Mouse (Mus musculus) lung, embryonic 14.5 days (tissue): ENCODE measurements at regions not wholly inside any gene's neighbourhood (a gene's known extent, or its start where the extent isn't known, plus 50 kb on each side); places are given as distances from the start of the nearest gene placed in this dataset.

Experiments used
- ATAC-seq: fragments of 200-750 bp; cut with Nextera tagmentation; 2 replicates; pipeline ENCODE4 v1.8.0; 2017; ENCODE audit warnings: mild to moderate bottlenecking, moderate TSS enrichment, moderate library complexity; ENCODE audit not compliant: insufficient read depth
- DNase-seq: peaks from one replicate; pipeline ENCODE4 v3.0.0-alpha.2; 2015
- H3K27ac ChIP-seq: fragments of 300-500 bp; sonication (generic); 2 replicates; pipeline ENCODE4 v1.5.1; 2014; ENCODE audit warnings: low read depth, mild to moderate bottlenecking, moderate library complexity
- H3K27me3 ChIP-seq: fragments of 300-500 bp; sonication (generic); 2 replicates; pipeline ENCODE4 v1.6.1; 2014; ENCODE audit warnings: low read length, control low read depth; ENCODE audit not compliant: insufficient read depth
- H3K36me3 ChIP-seq: fragments of 300-500 bp; sonication (generic); 2 replicates; pipeline ENCODE4 v1.6.1; 2014; ENCODE audit warnings: control low read depth; ENCODE audit not compliant: insufficient read depth
- H3K4me1 ChIP-seq: fragments of 300-500 bp; sonication (generic); 2 replicates; pipeline ENCODE4 v1.6.1; 2014; ENCODE audit warnings: antibody characterized with exemption, control low read depth; ENCODE audit not compliant: insufficient read depth
- H3K4me2 ChIP-seq: fragments of 300-500 bp; sonication (generic); 2 replicates; pipeline ENCODE4 v1.6.1; 2014; ENCODE audit warnings: mild to moderate bottlenecking
- H3K4me3 ChIP-seq: fragments of 300-500 bp; sonication (generic); 2 replicates; pipeline ENCODE4 v1.5.1; 2014; ENCODE audit warnings: low read depth, low read length
- H3K9ac ChIP-seq: fragments of 300-500 bp; sonication (generic); 2 replicates; pipeline ENCODE4 v1.6.1; 2014
- H3K9me3 ChIP-seq: fragments of 300-500 bp; sonication (generic); 2 replicates; pipeline ENCODE4 v1.6.1; 2016; ENCODE audit warnings: low read depth, low read length, control low read depth
- CTCF ChIP-seq: IDR thresholded peaks from 2 replicates; pipeline ENCODE4 v1.5.1; 2016; ENCODE audit warnings: antibody characterized with exemption, low read depth
- WGBS: fragments of 180-500 bp; shearing (Covaris S2); extraction: QIAGEN DNeasy Blood & Tissue Kit; methylation state at CpG from one replicate; pipeline ENCODE4 v1.1.7; 2014; 5-methylcytosine and 5-hydroxymethylcytosine counted together

- no peak overlapping the region for H3K9ac ChIP-seq
- ATAC-seq: peak; percentile 76
- peak; percentile 78 for DNase-seq
Measured at GRCm38 (mm10) chr10:23010715-23011114, 190.7 kb upstream of the Tcf21 start.

GRCm38 (mm10) chr10:23010201-23010600 lies 190.2 kb upstream of the Tcf21 start:
- Histone ChIP-seq H3K27ac (peak overlapping the region; percentile 66), H3K4me3 (no peak overlapping the region), H3K27me3 (no peaks in the 10 kb centered on the region), H3K4me2 (no peak overlapping the region), H3K9ac (no peak overlapping the region), H3K9me3 (no peaks in the 10 kb centered on the region), H3K4me1 (0 out of 2 replicates have a peak, but pooled peaks cover 3% of the 10 kb centered on the region), H3K36me3 (no peaks in the 10 kb centered on the region)
- DNase-seq (peak; percentile 69), ATAC-seq (no peak)
- WGBS: 16% methylated on average over 2 of the region's 2 CpGs
- no peak for TF ChIP-seq CTCF

More at GRCm38 (mm10) chr10:23010715-23011114, 190.7 kb upstream of the Tcf21 start:
- Histone ChIP-seq H3K27ac (peak overlapping the region; percentile 66; the same call in 1 of the 2 replicates), H3K4me1 (0 out of 2 replicates have a peak, but pooled peaks cover 3% of the 10 kb centered on the region), H3K4me3 (no peak overlapping the region), H3K36me3 (no peaks in the 10 kb centered on the region), H3K4me2 (no peak overlapping the region), H3K9me3 (no peaks in the 10 kb centered on the region), H3K27me3 (no peaks in the 10 kb centered on the region)
- WGBS: 28% methylated on average over 4 of the region's 4 CpGs
- no peak for TF ChIP-seq CTCF

- H3K4me2 ChIP-seq: no peak overlapping the region
- WGBS: 73% methylated on average over 1 of the region's 1 CpGs
- no peaks in the 10 kb centered on the region for H3K27me3 ChIP-seq
- H3K27ac ChIP-seq: no peak overlapping the region
- H3K36me3 ChIP-seq: no peaks in the 10 kb centered on the region
- 0 out of 2 replicates have a peak, but pooled peaks cover 3% of the 10 kb centered on the region for H3K4me1 ChIP-seq
- no peaks in the 10 kb centered on the region for H3K9me3 ChIP-seq
- H3K9ac ChIP-seq: no peak overlapping the region
- DNase-seq (no peak), ATAC-seq (no peak)
- no peak for TF ChIP-seq CTCF
- no peak overlapping the region for H3K4me3 ChIP-seq
Measured at GRCm38 (mm10) chr10:23004768-23005167, 184.8 kb upstream of the Tcf21 start.

GRCm38 (mm10) chr10:23003686-23004085 lies 183.7 kb upstream of the Tcf21 start:
- Histone ChIP-seq H3K36me3 (no peaks in the 10 kb centered on the region), H3K27me3 (no peaks in the 10 kb centered on the region), H3K4me2 (no peak overlapping the region), H3K27ac (no peak overlapping the region), H3K9ac (no peak overlapping the region), H3K9me3 (no peaks in the 10 kb centered on the region), H3K4me1 (no peaks in the 10 kb centered on the region), H3K4me3 (no peak overlapping the region)
- ATAC-seq (no peak), DNase-seq (no peak)
- no peak for TF ChIP-seq CTCF

GRCm38 (mm10) chr10:22998561-22998960 lies 178.6 kb upstream of the Tcf21 start:
- no peak overlapping the region for H3K4me2 ChIP-seq
- H3K27ac ChIP-seq: no peak overlapping the region
- no peak for ATAC-seq
- no peak for DNase-seq
- H3K27me3 ChIP-seq: no peaks in the 10 kb centered on the region
- H3K36me3 ChIP-seq: no peaks in the 10 kb centered on the region
- H3K4me1 ChIP-seq: no peaks in the 10 kb centered on the region
- H3K9ac ChIP-seq: no peak overlapping the region
- H3K9me3 ChIP-seq: 0 out of 2 replicates have a peak, but pooled peaks cover 5% of the 10 kb centered on the region
- no peak for TF ChIP-seq CTCF
- no peak overlapping the region for H3K4me3 ChIP-seq
- WGBS: 75% methylated on average over 2 of the region's 2 CpGs

GRCm38 (mm10) chr10:22997571-22997970 lies 177.6 kb upstream of the Tcf21 start:
- Histone ChIP-seq H3K9ac (no peak overlapping the region), H3K27me3 (no peaks in the 10 kb centered on the region), H3K4me1 (no peaks in the 10 kb centered on the region), H3K4me3 (no peak overlapping the region), H3K9me3 (0 out of 2 replicates have a peak, but pooled peaks cover 5% of the 10 kb centered on the region), H3K4me2 (no peak overlapping the region), H3K36me3 (no peaks in the 10 kb centered on the region), H3K27ac (no peak overlapping the region)
- no peak for DNase-seq
- no peak for TF ChIP-seq CTCF
- WGBS: 89% methylated on average over 5 of the region's 5 CpGs
- ATAC-seq: no peak

- Histone ChIP-seq H3K9ac (no peak overlapping the region), H3K36me3 (no peaks in the 10 kb centered on the region), H3K9me3 (0 out of 2 replicates have a peak, but pooled peaks cover 5% of the 10 kb centered on the region), H3K4me2 (no peak overlapping the region), H3K4me3 (no peak overlapping the region), H3K4me1 (no peaks in the 10 kb centered on the region), H3K27me3 (no peaks in the 10 kb centered on the region), H3K27ac (no peak overlapping the region)
- DNase-seq: peak; percentile 53
- no peak; the same call in 1 of the 2 replicates for ATAC-seq
- no peak for TF ChIP-seq CTCF
- WGBS: 49% methylated on average over 3 of the region's 3 CpGs
Measured at GRCm38 (mm10) chr10:22993158-22993557, 173.2 kb upstream of the Tcf21 start.

- no peak overlapping the region for H3K9ac ChIP-seq
- H3K27ac ChIP-seq: no peak overlapping the region
- no peak for TF ChIP-seq CTCF
- 28% methylated on average over 6 of the region's 6 CpGs for WGBS
- H3K4me1 ChIP-seq: no peaks in the 10 kb centered on the region
- peak; percentile 75; the same call in 1 of the 2 replicates for ATAC-seq
- no peak overlapping the region for H3K4me2 ChIP-seq
- no peaks in the 10 kb centered on the region for H3K27me3 ChIP-seq
- H3K36me3 ChIP-seq: no peaks in the 10 kb centered on the region
- peak; percentile 67 for DNase-seq
- no peak overlapping the region for H3K4me3 ChIP-seq
- no peaks in the 10 kb centered on the region for H3K9me3 ChIP-seq
Measured at GRCm38 (mm10) chr10:22981798-22982197, 161.8 kb upstream of the Tcf21 start.
